Mouse (Mus musculus) mouse trophoblast stem cell (cell line): ENCODE results near the gene Agfg2.
"Not testable (repeated sequence)": the region's sequence is repeated elsewhere in the genome, so short reads cannot be mapped to it uniquely, and the experiment has no call there.

ENCODE experiments used
- in situ Hi-C, 2 experiments: fragments of 300-500 bp; cut with MseI, MboI; formaldehyde crosslinking; loops; 2 replicates in 1 of 2; 3 replicates in 1 of 2; pipeline ENCODE4 v1.15.1; 2025

Agfg2 gene

GRCm38 (mm10) chr5:137684294-137685123 is at the start of gene Agfg2:
TSS of gene Agfg2 (minus strand) at chr5:137684726.
- in situ Hi-C loops, result no loop called here

GRCm38 (mm10) chr5:137733638-137734288 is 49.2 kb upstream of the Agfg2 start:
- in situ Hi-C loops, result no loop called here

GRCm38 (mm10) chr5:137726767-137727166 is 42.2 kb upstream of the Agfg2 start:
- in situ Hi-C loops, result no loop called here

- in situ Hi-C loops, result no loop called here
These were observed 39.3 kb upstream of the Agfg2 start for GRCm38 (mm10) chr5:137723840-137724239.

- in situ Hi-C loops, result not testable (repeated sequence)
These were observed 36.1 kb upstream of the Agfg2 start for GRCm38 (mm10) chr5:137720558-137721164.

- in situ Hi-C loops, result no loop called here
These were observed 34.6 kb upstream of the Agfg2 start for GRCm38 (mm10) chr5:137719088-137719487.

GRCm38 (mm10) chr5:137718020-137718790 is 33.7 kb upstream of the Agfg2 start:
- in situ Hi-C loops, result no loop called here

GRCm38 (mm10) chr5:137715685-137716084 is 31.2 kb upstream of the Agfg2 start:
- in situ Hi-C loops, result no loop called here

- in situ Hi-C loops, result no loop called here
These were observed 28.9 kb upstream of the Agfg2 start for GRCm38 (mm10) chr5:137713454-137713853.

- in situ Hi-C loops, result no loop called here
These were observed 22.5 kb upstream of the Agfg2 start for GRCm38 (mm10) chr5:137706913-137707633.

- in situ Hi-C loops, result no loop called here
These were observed 20.7 kb upstream of the Agfg2 start for GRCm38 (mm10) chr5:137705242-137705641.

- in situ Hi-C loops, result no loop called here
These were observed 15.3 kb upstream of the Agfg2 start for GRCm38 (mm10) chr5:137699850-137700249.

- in situ Hi-C loops, result no loop called here
These were observed 14.6 kb upstream of the Agfg2 start for GRCm38 (mm10) chr5:137699080-137699479.

GRCm38 (mm10) chr5:137695930-137696329 is 11.4 kb upstream of the Agfg2 start:
- in situ Hi-C loops, result no loop called here

- in situ Hi-C loops, result no loop called here
These were observed 10.3 kb upstream of the Agfg2 start for GRCm38 (mm10) chr5:137694796-137695195.

- in situ Hi-C loops, result no loop called here
These were observed 7.4 kb upstream of the Agfg2 start for GRCm38 (mm10) chr5:137691881-137692280.

- in situ Hi-C loops, result no loop called here
These were observed 6.0 kb upstream of the Agfg2 start for GRCm38 (mm10) chr5:137690531-137690930.

- in situ Hi-C loops, result no loop called here
These were observed 5.4 kb upstream of the Agfg2 start for GRCm38 (mm10) chr5:137689974-137690373.

- in situ Hi-C loops, result no loop called here
These were observed 1.7 kb upstream of the Agfg2 start for GRCm38 (mm10) chr5:137686127-137686790.

GRCm38 (mm10) chr5:137685653-137686052 is 1.1 kb upstream of the Agfg2 start:
- in situ Hi-C loops, result no loop called here
